Mouse (Mus musculus) left cerebral cortex, postnatal 36 days (tissue): ENCODE results near the gene Spats1. TPM values are rescaled to one million over a fixed set of nuclear protein-coding genes. Genes with fewer than 3 reads are reported as not detected.
"Not testable (repeated sequence)": the region's sequence is repeated elsewhere in the genome, so short reads cannot be mapped to it uniquely, and the experiment has no call there.

ENCODE experiments used
- DNase-seq, 2 experiments: peaks; one replicate each; pipeline ENCODE4 v3.0.0; 2021 to 2022; ENCODE audit warnings: low spot score in 2 of 2, mixed read lengths in 1 of 2
- intact Hi-C: fragments of 180-260 bp; cut with DNase I; formaldehyde crosslinking; loops from one replicate; pipeline ENCODE4 v1.15.1; 2025
- total RNA-seq, 2 experiments: library from RNA; stranded (reverse); gene quantifications; 2 replicates each; pipeline ENCODE4 v1.2.3; 2021

Spats1 gene
- total RNA-seq, 2 experiments from 2014 or later = 7.2 to 8.3 TPM

GRCm38 (mm10) chr17:45455783-45456182 lies 19.4 kb downstream of the Spats1 start:
- intact Hi-C loops, DNase-seq: not testable (repeated sequence)

GRCm38 (mm10) chr17:45454794-45455193 lies 20.4 kb downstream of the Spats1 start:
- DNase-seq = no peak
- intact Hi-C loops = no loop called here

GRCm38 (mm10) chr17:45452271-45452670 lies 22.9 kb downstream of the Spats1 start:
- DNase-seq = no peak

GRCm38 (mm10) chr17:45450153-45450552 lies 25.1 kb downstream of the Spats1 start:
- DNase-seq = no peak
- intact Hi-C loops = no loop called here

More at GRCm38 (mm10) chr17:45452271-45452670, 22.9 kb downstream of the Spats1 start:
- intact Hi-C loops = no loop called here

- intact Hi-C loops = no loop called here
- no peak for DNase-seq
These were observed 25.6 kb downstream of the Spats1 start for GRCm38 (mm10) chr17:45449586-45449985.

GRCm38 (mm10) chr17:45447063-45447462 lies 28.2 kb downstream of the Spats1 start:
- intact Hi-C loops = no loop called here
- DNase-seq = no peak

GRCm38 (mm10) chr17:45445923-45446322 lies 29.3 kb downstream of the Spats1 start:
- no peak for DNase-seq
- intact Hi-C loops = no loop called here

- no peak for DNase-seq
- intact Hi-C loops = no loop called here
These were observed 41.0 kb downstream of the Spats1 start for GRCm38 (mm10) chr17:45434262-45434590.

- DNase-seq = peak; percentile 96
- intact Hi-C loops = no loop called here
These were observed 41.6 kb downstream of the Spats1 start, which contains the start of gene Cdc5l for GRCm38 (mm10) chr17:45433419-45434261. Cdc5l (minus strand) TSS chr17:45433737.

- no peak for DNase-seq
- intact Hi-C loops = no loop called here
These were observed 42.4 kb downstream of the Spats1 start for GRCm38 (mm10) chr17:45432706-45433398.

- no peak for DNase-seq
- intact Hi-C loops = no loop called here
These were observed 43.2 kb downstream of the Spats1 start for GRCm38 (mm10) chr17:45432007-45432406.

- no peak for DNase-seq
- intact Hi-C loops = no loop called here
These were observed 57.8 kb downstream of the Spats1 start for GRCm38 (mm10) chr17:45417387-45417786.

GRCm38 (mm10) chr17:45411617-45412016 lies 63.6 kb downstream of the Spats1 start:
- DNase-seq, intact Hi-C loops: not testable (repeated sequence)

GRCm38 (mm10) chr17:45408719-45409118 lies 66.5 kb downstream of the Spats1 start:
- peak in 1 of 2 experiments; percentile 16 for DNase-seq
- intact Hi-C loops = loop anchor here (10.0 kb wide), 1 partner anchor 1144 kb away; no protein-coding TSS in a partner anchor

- DNase-seq = no peak
- intact Hi-C loops = loop anchor here (10.0 kb wide), 1 partner anchor 1141 kb away; no protein-coding TSS in a partner anchor
These were observed 68.9 kb downstream of the Spats1 start for GRCm38 (mm10) chr17:45406281-45406680.

GRCm38 (mm10) chr17:45403207-45403606 lies 72.0 kb downstream of the Spats1 start:
- intact Hi-C loops = loop anchor here (10.0 kb wide), 1 partner anchor 1138 kb away; no protein-coding TSS in a partner anchor
- peak in 1 of 2 experiments; percentile 40 for DNase-seq

- no peak for DNase-seq
- intact Hi-C loops = loop anchor here (10.0 kb wide), 1 partner anchor 1138 kb away; no protein-coding TSS in a partner anchor
These were observed 72.6 kb downstream of the Spats1 start for GRCm38 (mm10) chr17:45402601-45403000.

- DNase-seq = no peak
- intact Hi-C loops = loop anchor here (10.0 kb wide), 1 partner anchor 1137 kb away; no protein-coding TSS in a partner anchor
These were observed 73.1 kb downstream of the Spats1 start for GRCm38 (mm10) chr17:45402126-45402525.

GRCm38 (mm10) chr17:45401126-45401905 lies 73.9 kb downstream of the Spats1 start:
- no peak for DNase-seq
- intact Hi-C loops = loop anchor here (10.0 kb wide), 1 partner anchor 1137 kb away; no protein-coding TSS in a partner anchor

- DNase-seq = no peak
- intact Hi-C loops = no loop called here
These were observed 77.2 kb downstream of the Spats1 start for GRCm38 (mm10) chr17:45398021-45398420.
